Mouse (Mus musculus) G1E (cell line): Measurements from ENCODE around the gene Usp24.

Experiments
- CTCF ChIP-seq: IDR thresholded peaks from 2 replicates; pipeline ENCODE4 v1.5.1; 2012; ENCODE audit warnings: low read depth, low read length, inconsistent platforms, mixed read lengths
- GATA1 ChIP-seq: IDR thresholded peaks from 2 replicates; pipeline ENCODE4 v1.6.1; 2012; ENCODE audit warnings: borderline replicate concordance, low read length, inconsistent platforms, mixed read lengths
- GATA2 ChIP-seq: IDR thresholded peaks from 2 replicates; pipeline ENCODE4 v1.6.1; 2012; ENCODE audit warnings: low read depth, low read length, inconsistent platforms, borderline replicate concordance
- POLR2AphosphoS5 ChIP-seq: IDR thresholded peaks from 2 replicates; pipeline ENCODE4 v1.6.1; 2012; ENCODE audit warnings: low read depth, low read length, inconsistent platforms; ENCODE audit not compliant: insufficient replicate concordance
- TAL1 ChIP-seq: conservative IDR thresholded peaks from 2 replicates; pipeline ENCODE4 v1.6.1; 2012; ENCODE audit warnings: low read depth, low read length, inconsistent platforms, mixed read lengths

GRCm38 (mm10) chr4:106437207-106437606 is 121.2 kb downstream of the Usp24 start:
- TF ChIP-seq CTCF, result no peak
- TF ChIP-seq TAL1, result no peak
- TF ChIP-seq POLR2AphosphoS5, result no peak
- TF ChIP-seq GATA1, result no peak
- no peak for TF ChIP-seq GATA2
